Mouse (Mus musculus) adrenal gland, postnatal 4 days (tissue): Measurements from ENCODE around the gene Fam193b. TPM values are rescaled to one million over a fixed set of nuclear protein-coding genes. Genes with fewer than 3 reads are reported as not detected.
"Not testable (repeated sequence)": the region's sequence is repeated elsewhere in the genome, so short reads cannot be mapped to it uniquely, and the experiment has no call there.

ENCODE experiments used
- DNase-seq, 2 experiments: peaks; one replicate each; pipeline ENCODE4 v3.0.0; 2021 to 2022; ENCODE audit warnings: low spot score in 2 of 2, mixed read lengths in 2 of 2
- total RNA-seq, 2 experiments: library from RNA; stranded (reverse); gene quantifications; 2 replicates each; pipeline ENCODE4 v1.2.3; 2021

The Fam193b gene
- total RNA-seq, 2 experiments from 2014 or later, result 61.6 to 76.7 TPM

GRCm38 (mm10) chr13:55573432-55573831 is 2.5 kb upstream of the Fam193b start, which contains the start of gene Tmed9:
Tmed9 (plus strand) TSS chr13:55573732.
- DNase-seq, result no peak

GRCm38 (mm10) chr13:55571977-55572376 is 1.1 kb upstream of the Fam193b start:
- no peak for DNase-seq

GRCm38 (mm10) chr13:55570286-55570973 is 490 bp downstream of the Fam193b start:
- peak; percentile 14 to 16 for DNase-seq

GRCm38 (mm10) chr13:55569726-55570285 is 1.1 kb downstream of the Fam193b start:
- peak in 1 of 2 experiments; percentile 11 for DNase-seq

- not testable (repeated sequence) for DNase-seq
Observed at GRCm38 (mm10) chr13:55568524-55568923, 2.4 kb downstream of the Fam193b start.

GRCm38 (mm10) chr13:55567949-55568348 is 3.0 kb downstream of the Fam193b start:
- DNase-seq, result no peak

GRCm38 (mm10) chr13:55567001-55567400 is 3.9 kb downstream of the Fam193b start:
- no peak for DNase-seq

GRCm38 (mm10) chr13:55563266-55563879 is 7.5 kb downstream of the Fam193b start:
- DNase-seq, result no peak

- DNase-seq, result no peak
Observed at GRCm38 (mm10) chr13:55557499-55557898, 13.4 kb downstream of the Fam193b start.

- DNase-seq, result no peak
Observed at GRCm38 (mm10) chr13:55555921-55556320, 15.0 kb downstream of the Fam193b start.

GRCm38 (mm10) chr13:55549061-55549460 is 21.9 kb downstream of the Fam193b start:
- DNase-seq, result no peak

- DNase-seq, result no peak
Observed at GRCm38 (mm10) chr13:55548426-55548825, 22.5 kb downstream of the Fam193b start.

- DNase-seq, result no peak
Observed at GRCm38 (mm10) chr13:55547916-55548315, 23.0 kb downstream of the Fam193b start.

GRCm38 (mm10) chr13:55544792-55545191 is 26.1 kb downstream of the Fam193b start:
- no peak for DNase-seq

GRCm38 (mm10) chr13:55543447-55543846 is 27.5 kb downstream of the Fam193b start:
- DNase-seq, result no peak

GRCm38 (mm10) chr13:55542891-55543290 is 28.0 kb downstream of the Fam193b start:
- DNase-seq, result no peak

GRCm38 (mm10) chr13:55540933-55541332 is 30.0 kb downstream of the Fam193b start:
- DNase-seq, result no peak

- peak; percentile 99 for DNase-seq
Observed at GRCm38 (mm10) chr13:55536194-55537175, 34.4 kb downstream of the Fam193b start, which contains the start of gene Ddx41. Ddx41 (minus strand) TSS chr13:55536658.

GRCm38 (mm10) chr13:55535796-55536193 is 35.1 kb downstream of the Fam193b start:
- no peak for DNase-seq

- DNase-seq, result no peak
Observed at GRCm38 (mm10) chr13:55535191-55535590, 35.7 kb downstream of the Fam193b start.
